Mouse (Mus musculus) spleen, adult 18-20 months (tissue): ENCODE data around the gene Tsga10ip.
"Not testable (repeated sequence)": the region's sequence is repeated elsewhere in the genome, so short reads cannot be mapped to it uniquely, and the experiment has no call there.

Source experiments
- DNase-seq, 2 experiments: peaks; one replicate each; pipeline ENCODE4 v3.0.0; 2022; ENCODE audit warnings: mixed read lengths in 2 of 2

Tsga10ip gene

GRCm38 (mm10) chr19:5423561-5423960, 21.2 kb upstream of the Tsga10ip start:
- no peak for DNase-seq

DNA sequence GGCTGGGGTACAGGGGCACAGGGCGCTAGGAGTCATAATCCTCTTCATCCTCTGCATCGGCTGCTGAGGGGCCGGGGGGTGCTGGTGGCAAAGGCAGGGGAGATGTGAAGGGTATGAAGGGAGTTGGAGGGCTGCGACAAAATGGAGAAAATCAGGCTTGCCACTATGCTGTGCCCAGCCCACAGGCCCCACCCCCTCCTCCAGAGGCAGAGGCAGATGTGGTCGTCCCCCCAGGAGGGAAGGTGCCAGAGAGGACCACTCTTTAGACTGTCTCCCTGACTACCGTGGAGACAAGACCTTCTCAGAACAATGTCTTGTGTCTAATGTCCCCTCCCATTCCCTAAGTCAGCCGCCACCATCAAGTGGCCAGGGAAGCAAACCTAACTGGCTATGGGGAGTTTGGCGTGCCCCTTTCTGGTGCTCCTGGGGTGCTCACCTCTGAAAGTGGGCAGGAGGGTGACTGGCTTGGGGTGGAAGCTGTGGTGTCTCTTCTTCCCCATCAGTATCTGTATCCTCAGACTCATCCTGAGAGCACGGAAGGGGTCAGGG, 20.6 kb upstream of the Tsga10ip start:
- no peak for DNase-seq

- DNase-seq = no peak
These were observed 19.9 kb upstream of the Tsga10ip start for GRCm38 (mm10) chr19:5422267-5422666.

DNA sequence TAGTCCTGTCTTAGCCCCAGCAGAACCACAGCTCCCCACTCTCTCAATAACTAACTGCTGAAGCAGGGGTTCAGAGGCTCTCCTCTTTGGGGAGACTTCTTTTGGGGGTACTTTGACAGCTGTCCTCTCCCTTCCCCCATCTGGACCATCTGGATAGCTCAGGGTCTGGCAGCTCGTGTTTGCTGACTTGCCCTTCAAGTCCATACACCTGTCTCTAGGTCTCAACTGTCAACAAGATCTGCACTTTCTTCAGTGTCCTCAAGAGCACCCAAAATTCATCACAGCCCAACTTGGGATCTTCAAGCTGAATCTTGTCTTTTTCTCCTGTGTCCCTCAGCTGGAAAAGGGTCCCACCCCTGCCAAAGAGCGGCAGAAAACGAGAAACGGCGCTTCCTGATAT, 19.5 kb upstream of the Tsga10ip start:
- DNase-seq = no peak

- no peak for DNase-seq
These were observed 18.3 kb upstream of the Tsga10ip start for GRCm38 (mm10) chr19:5420579-5420978.

- no peak for DNase-seq
These were observed 17.3 kb upstream of the Tsga10ip start for GRCm38 (mm10) chr19:5419630-5420029.

- no peak for DNase-seq
These were observed 16.6 kb upstream of the Tsga10ip start for GRCm38 (mm10) chr19:5418750-5419466.

DNA sequence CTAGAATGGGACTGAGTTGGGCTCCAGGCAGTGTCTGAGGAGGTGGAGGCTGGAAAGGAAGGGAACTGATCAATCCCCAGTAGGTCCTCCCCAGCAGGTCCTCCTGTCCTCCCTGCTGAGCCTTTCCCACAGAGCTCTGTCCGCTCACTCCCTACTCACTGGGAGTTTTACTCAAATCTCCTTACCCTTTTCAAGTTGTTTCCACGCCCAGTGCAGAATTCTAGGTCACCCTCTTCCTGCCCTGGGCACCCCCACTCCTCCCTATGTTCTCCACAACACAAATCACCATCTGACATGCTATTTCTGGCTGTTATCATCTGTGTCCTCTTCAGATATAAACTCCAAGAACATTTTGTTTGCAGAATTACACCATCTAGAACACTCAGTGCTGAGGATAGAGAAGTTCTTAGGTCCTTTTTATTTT, 12.2 kb upstream of the Tsga10ip start:
- DNase-seq = no peak

- no peak for DNase-seq
These were observed 11.5 kb upstream of the Tsga10ip start for GRCm38 (mm10) chr19:5413840-5414239.

DNA sequence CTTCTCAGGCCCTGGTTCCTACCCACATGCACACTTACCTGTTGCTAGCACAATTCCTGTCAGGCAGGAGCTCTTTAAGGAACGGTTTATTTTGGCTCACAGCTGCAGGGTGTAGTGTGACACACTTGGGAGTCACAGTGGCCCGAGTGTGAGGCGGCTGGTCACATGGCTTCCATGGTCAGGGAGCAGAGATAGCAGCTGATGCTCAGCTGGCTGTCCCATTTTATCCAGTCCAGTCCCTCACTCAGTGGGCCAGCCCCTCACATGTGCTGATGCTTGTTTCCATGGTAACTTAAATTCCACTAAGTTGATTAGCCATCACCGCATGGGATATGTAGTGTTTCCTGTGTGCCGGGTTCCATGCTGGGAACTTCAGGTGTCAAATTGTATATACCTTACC, 9.6 kb upstream of the Tsga10ip start:
- DNase-seq = no peak

DNA sequence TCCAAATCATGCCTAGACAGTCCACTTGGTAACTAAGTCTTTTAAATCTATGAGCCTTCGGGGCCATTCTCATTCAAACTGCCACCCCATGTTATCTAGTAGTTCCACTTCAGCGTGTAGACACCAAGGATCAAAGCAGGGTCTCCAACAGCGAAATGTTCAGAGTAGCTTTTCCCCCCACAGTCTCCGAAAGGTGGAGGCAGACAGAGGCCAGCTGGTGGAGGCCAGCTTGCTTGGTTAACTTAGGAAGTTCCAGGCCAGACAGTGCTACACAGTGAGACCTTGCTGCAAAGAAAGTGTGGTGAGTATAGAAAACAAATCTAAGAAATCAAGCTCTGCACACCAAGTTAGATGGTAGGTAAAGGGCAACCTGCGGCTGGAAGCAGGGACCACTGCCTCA, 8.3 kb upstream of the Tsga10ip start:
- DNase-seq = no peak

DNA sequence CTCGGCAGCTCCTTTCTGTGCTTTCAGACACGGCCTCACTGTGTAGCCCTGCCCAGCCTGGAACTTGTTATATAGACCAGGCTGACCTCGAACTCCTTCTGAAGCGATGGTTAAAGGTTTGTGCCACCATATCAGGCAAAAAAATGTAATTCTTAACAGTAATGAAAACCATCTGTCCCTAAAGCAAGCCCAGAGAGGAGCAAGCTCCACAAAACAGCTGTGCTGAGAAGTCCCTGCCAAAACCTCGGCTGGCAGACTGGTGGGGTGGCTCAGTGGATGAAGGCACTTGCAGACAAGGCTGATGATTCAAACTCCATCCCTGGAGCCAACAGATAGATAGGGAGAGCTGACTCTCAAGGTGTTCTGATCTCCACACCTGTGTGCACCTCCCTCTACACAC, 6.7 kb upstream of the Tsga10ip start:
- DNase-seq = no peak

DNA sequence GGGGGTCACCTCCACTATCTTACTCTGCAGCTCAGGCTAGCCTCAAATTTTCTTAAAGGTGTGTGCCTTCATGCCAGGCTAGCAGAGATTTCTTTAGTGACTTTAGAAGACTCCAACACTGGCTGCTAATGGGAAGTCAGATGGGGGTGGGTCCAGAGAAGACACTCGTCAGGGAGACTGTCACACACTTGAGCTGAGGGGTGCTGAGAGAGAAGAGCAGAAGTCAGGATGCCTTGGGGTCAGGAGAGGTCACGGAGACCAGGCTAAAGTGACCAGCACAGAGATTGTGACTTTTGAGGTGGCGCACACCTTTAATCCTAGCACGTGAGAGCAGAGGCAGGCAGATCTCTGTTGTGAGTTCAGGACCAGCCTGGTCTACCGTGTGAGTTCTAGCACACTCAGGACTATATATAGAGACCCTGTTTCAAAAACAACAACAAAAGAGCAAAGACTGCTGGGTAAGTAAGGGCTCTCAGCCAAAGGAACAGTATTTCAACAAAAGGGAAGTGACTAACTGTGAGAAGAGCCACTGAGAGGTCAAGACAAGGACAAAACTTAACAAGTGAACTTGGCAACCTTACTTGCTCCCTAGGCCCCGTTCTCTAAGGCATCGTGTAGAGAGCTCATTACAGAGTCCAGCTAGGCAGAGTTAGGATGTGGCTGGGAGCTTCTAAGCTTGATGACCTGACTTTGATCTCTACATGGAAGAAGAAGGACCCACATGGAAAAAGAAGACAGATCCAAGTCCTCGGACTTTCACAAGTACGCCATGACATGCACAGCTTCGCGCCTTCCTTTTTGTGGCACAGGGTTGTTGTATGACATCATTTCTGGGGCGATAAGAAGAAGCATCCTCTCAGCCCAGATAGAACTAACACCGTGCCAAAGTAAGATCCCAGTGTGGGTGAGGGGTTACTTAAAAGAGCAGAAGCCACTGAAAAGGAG, 6.0 kb upstream of the Tsga10ip start:
- no peak for DNase-seq

- DNase-seq = peak; percentile 41 to 59
These were observed 4.8 kb upstream of the Tsga10ip start for GRCm38 (mm10) chr19:5407133-5407532.

- DNase-seq = peak; percentile 33 to 37
These were observed 4.3 kb upstream of the Tsga10ip start for GRCm38 (mm10) chr19:5406531-5407126.

DNA sequence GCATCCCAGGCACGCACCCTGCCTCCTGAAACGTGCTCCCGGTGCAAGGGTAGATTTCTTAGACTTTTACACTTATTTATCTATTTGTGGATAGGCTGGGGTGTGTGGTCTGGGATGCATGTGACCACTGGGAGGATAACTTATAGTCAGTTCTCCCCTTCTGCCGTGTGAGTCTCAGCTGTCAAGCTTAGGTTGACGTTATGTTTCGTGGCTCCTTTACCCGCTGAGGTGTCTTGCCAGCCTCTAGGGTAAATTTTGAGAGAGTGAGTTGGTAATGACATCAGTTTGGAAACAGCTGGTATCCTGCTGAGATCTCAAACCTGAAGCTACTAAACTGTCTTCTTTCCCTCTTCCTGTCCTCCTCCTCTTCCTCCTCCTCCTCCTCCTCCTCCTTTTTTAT, 3.6 kb upstream of the Tsga10ip start:
- no peak for DNase-seq

DNA sequence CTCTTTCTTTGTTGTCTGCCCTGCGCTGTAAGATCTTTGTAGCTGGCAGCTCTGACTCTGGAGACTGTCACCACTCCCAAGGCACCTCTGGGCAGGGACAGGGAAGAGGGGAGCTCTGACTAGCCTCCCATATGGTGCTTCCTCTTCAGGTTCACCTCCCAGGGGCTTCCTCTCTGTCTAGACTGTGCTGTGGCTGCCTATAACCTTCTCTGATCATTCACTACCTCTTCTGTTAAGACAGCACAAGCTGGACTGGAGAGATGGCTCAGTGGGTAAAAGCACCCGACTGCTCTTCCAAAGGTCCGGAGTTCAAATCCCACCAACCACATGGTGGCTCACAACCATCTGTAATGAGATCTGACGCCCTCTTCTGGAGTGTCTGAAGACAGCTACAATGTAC, 1.3 kb downstream of the Tsga10ip start:
- not testable (repeated sequence) for DNase-seq

GRCm38 (mm10) chr19:5395371-5395770, 7.0 kb downstream of the Tsga10ip start:
- no peak for DNase-seq

DNA sequence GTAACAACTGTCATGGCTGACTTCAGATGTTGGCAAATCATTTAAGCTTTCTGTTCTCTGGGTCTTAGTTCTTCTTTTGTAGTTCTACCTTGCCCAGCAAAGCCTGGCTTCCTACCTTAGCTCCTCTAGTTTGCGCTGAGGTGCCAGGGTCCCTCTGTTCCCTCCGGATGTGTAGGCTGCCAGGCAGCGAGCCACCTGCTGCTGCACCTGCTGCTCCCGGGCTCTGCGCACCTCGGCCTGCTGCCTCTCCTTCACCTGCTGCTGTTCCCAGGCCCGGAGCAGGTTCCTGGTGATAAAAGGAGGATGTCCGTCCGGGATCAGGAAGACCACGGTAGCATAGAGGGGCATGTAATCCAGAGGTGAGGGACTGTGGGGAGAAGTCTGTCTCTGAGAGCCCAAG, 8.2 kb downstream of the Tsga10ip start:
- no peak for DNase-seq

- DNase-seq = no peak
These were observed 9.4 kb downstream of the Tsga10ip start for GRCm38 (mm10) chr19:5392892-5393291.

DNA sequence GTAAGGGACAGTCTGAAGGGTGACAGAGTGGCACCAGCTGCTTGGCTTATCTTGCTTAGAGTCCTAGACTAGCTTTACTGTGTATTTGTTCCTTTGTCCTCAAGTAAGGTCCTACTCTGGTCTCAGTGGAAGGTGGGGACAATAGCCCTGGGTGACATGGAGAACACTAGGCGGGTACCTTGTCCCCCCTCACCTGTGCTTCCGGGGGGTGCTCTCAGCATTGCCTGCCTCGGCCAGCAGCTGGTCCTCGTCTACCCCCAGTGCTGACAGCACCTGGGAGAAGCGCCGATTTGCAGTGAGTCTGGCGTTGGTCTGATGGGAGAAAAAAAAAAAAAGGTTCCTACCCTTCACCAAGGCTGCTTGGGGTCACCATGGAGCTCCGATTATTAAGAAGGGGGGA, 11.9 kb downstream of the Tsga10ip start:
- no peak for DNase-seq

GRCm38 (mm10) chr19:5389647-5390046, 12.7 kb downstream of the Tsga10ip start:
- peak; percentile 70 to 73 for DNase-seq

- peak; percentile 88 to 91 for DNase-seq
These were observed 13.6 kb downstream of the Tsga10ip start, which contains the start of gene Sart1 for GRCm38 (mm10) chr19:5388588-5389242. TSS of gene Sart1 (minus strand) at chr19:5388703.
